Mouse (Mus musculus) T-helper 2 cell (primary cell): Measurements from ENCODE around the gene Abca17.

ENCODE experiments used
- in situ Hi-C: fragments of 300-600 bp; cut with MboI, MseI; formaldehyde crosslinking; loops from one replicate; pipeline ENCODE4 v1.15.1; 2025; ENCODE audit warnings: high pct_unique_total_duplicates

Abca17 gene

DNA sequence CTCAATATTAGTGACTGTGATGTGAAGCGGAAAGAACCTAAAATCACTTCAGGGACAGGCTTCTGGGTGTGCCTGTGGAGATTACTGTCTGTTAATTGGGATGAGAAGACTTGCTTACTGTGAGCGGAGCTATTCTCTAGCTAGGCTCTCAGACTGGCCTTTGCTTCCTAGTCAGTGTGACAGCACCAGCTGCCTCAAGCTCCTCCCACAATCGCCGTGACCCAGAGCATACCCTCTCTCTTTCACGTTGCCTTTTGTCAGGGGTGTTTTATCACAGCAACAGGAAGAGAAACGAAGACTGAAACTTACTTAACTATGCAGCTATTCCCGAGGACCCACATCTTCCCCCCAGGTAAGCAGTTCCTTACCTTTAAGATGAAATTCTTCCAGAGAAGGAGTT is 4.0 kb downstream of the Abca17 start:
- in situ Hi-C loops: no loop called here

DNA sequence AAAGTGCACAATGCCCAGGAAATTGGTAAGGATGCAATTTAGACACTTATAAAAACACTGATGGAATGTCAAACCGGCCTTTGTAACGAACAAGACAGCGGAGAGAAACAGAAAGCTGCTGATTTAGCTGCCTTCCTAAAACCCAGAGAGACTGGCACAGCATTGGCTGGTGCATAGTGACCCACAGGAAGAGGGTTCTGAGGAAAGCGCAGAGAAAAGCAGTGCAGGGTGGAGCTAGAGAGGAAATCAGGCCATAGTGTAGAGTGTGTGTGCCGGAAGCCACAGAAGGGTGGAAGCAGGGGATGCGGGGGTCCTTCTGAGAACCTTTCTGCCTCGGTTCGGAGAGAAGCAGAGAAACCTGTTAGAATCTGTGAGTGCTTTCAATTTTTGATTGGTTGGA is 6.2 kb downstream of the Abca17 start:
- in situ Hi-C loops: no loop called here

GRCm38 (mm10) chr17:24327656-24328055 is 23.2 kb downstream of the Abca17 start:
- in situ Hi-C loops: loop anchor here (5.0 kb wide), 1 partner anchor 60 kb away; no protein-coding TSS in a partner anchor

GRCm38 (mm10) chr17:24325051-24325450 is 25.8 kb downstream of the Abca17 start:
- in situ Hi-C loops: loop anchor here (5.0 kb wide), 1 partner anchor 58 kb away; no protein-coding TSS in a partner anchor

DNA sequence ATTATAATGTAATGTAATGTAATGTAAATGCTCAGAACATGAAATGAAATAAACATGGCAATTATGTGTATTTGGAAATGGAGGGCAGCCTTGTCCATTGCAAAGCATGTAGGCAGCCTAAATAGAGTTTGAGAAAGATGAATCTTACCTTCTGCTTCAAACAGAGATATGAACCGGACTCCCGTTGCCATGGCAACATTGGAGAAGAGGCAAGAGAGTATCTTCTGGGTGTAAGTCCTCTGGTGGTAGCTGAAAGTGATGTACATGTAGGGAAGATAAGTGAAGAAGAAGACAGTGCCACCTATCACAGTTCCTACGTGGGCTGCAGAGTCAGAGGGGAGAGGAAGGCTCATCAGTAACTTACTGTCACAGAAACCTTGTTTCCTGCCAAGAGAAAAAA is 30.0 kb downstream of the Abca17 start:
- in situ Hi-C loops: no loop called here

DNA sequence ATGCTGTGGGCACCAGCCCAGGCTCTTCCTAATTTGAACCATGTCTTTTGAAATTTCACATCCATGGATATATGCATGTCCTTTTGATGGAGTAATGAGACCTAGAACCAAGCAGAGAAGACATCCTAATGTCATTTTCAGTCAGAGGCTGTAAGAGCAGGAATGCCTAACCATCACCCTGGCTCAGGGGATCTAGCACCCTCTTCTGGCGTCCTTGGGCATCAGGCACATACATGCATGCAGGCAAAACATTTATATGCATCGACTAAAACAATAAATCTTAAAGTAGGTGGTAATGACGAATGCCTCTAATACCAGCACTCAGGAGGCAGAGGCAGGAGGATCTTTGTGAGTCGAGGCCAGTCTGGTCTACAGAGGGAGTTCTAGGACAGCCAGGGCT is 43.4 kb downstream of the Abca17 start:
- in situ Hi-C loops: no loop called here

- in situ Hi-C loops: no loop called here
Observed at GRCm38 (mm10) chr17:24300651-24301050, 50.2 kb downstream of the Abca17 start.

GRCm38 (mm10) chr17:24289338-24289737 is 61.5 kb downstream of the Abca17 start:
- in situ Hi-C loops: no loop called here

- in situ Hi-C loops: no loop called here
Observed at GRCm38 (mm10) chr17:24288477-24288876, 62.4 kb downstream of the Abca17 start.

GRCm38 (mm10) chr17:24285680-24286079 is 65.2 kb downstream of the Abca17 start:
- in situ Hi-C loops: no loop called here

GRCm38 (mm10) chr17:24283266-24283818 is 67.5 kb downstream of the Abca17 start:
- in situ Hi-C loops: no loop called here

DNA sequence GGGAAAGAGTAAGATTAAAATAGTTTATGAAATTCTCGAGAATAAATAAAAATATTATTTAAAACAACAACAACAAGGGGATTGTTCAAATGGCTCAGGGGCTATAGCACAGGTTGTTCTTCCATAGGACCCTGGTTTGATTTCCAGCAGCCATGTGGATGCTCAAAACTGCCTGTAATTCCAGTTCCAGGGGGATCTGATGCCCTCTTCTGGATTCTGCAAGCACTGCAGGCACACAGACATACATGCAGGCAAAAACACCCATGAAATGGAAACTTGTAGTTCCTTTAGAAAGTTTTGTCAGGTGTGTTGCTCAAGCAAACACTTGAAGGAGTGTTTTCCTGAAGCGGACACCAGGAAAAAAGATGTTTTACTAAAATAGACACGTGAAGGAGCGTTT is 68.2 kb downstream of the Abca17 start:
- in situ Hi-C loops: no loop called here

DNA sequence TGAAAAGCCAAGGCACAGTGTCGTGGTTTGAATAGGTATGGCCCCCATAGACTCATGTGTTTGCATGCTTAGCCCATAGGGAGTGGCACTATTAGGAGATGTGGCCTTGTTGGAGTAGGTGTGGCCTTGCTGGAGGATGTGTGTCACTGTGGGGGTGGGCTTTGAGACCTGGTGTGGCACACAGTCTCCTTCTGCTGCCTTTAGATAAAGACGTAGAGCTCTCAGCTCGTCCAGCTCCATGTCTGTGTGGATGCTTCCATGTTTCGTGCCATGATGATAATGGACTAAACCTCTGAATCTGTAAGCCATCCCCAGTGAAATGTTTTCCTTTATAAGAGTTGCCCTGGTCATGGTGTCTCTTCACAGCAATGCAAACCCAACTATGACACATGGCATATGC is 71.0 kb downstream of the Abca17 start:
- in situ Hi-C loops: no loop called here

GRCm38 (mm10) chr17:24267133-24267532 is 83.7 kb downstream of the Abca17 start:
- in situ Hi-C loops: loop anchor here (5.0 kb wide), 1 partner anchor 60 kb away; no protein-coding TSS in a partner anchor

DNA sequence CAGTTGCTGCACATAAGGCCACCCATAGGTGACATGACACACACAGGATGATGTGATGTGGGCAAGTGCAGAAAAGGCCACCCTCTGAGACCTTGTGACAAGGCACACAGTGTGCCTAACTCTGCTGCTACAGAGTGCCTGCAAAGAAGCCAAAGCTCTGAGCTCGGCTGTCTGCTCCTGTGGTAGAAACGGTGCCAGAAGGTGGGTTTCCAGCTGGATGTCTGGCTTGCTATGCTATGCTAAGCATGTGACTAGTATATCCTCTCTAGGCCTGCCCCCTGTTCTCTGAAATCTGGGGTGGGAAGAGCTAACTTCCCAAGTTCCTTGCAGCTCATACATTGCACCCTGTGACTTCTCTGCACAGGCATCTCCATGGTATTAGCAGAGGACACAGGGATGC is 86.1 kb downstream of the Abca17 start:
- in situ Hi-C loops: loop anchor here (5.0 kb wide), 1 partner anchor 63 kb away; no protein-coding TSS in a partner anchor

- in situ Hi-C loops: no loop called here
Observed at GRCm38 (mm10) chr17:24260516-24260915, 90.4 kb downstream of the Abca17 start.

DNA sequence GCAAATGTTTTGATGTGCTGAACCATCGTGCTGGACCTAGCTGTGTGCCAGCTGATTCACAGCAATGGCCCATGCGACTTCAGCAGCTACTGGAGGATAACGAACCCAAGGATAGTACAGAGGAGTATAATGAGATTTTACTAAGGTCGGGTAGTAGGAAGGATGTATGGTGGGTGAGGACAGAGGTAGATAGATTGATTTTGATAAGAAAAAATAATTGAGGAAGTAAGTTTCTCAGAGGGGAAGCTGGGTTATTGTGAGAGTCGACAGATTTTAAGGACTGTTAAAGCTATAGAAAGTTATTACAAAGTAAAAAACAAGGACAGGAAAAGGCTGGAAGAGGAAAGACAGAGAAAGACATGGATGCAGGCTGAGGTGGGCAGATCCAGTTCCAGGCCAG is 91.2 kb downstream of the Abca17 start:
- in situ Hi-C loops: no loop called here

- in situ Hi-C loops: no loop called here
Observed at GRCm38 (mm10) chr17:24258981-24259380, 91.9 kb downstream of the Abca17 start.

- in situ Hi-C loops: no loop called here
Observed at GRCm38 (mm10) chr17:24252329-24252728, 98.5 kb downstream of the Abca17 start.

GRCm38 (mm10) chr17:24251320-24252069 is 99.4 kb downstream of the Abca17 start, which contains the start of gene Ccnf:
TSS of gene Ccnf (minus strand) at chr17:24251484.
- in situ Hi-C loops: no loop called here

- in situ Hi-C loops: no loop called here
Observed at GRCm38 (mm10) chr17:24250988-24251319, 99.9 kb downstream of the Abca17 start.

DNA sequence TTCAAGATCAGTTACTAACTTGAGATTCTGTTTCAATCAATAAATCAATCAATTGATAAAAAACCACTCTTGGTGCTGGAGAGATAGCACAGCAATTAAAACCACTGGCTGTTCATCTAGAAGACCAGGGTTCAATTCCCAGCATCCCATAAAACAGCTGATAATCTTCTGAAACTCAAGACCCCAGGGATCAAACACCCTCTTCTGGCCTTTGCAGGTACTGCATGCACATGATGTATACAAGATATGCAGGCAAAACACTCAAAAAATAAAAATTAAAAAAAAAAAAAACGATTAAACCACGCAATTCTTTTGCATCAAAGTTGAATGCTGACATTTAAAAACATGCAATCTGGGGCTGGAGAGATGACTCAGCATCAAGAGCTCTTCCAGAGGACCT is 102.2 kb downstream of the Abca17 start:
- in situ Hi-C loops: no loop called here

- in situ Hi-C loops: no loop called here
Observed at GRCm38 (mm10) chr17:24244061-24244460, 106.8 kb downstream of the Abca17 start.
